Mouse (Mus musculus) forebrain, embryonic 10.5 days (tissue): ENCODE measurements around the gene Arl14. TPM values are rescaled to one million over a fixed set of nuclear protein-coding genes. Genes with fewer than 3 reads are reported as not detected.

ENCODE experiments used
- DNase-seq: peaks from one replicate; pipeline ENCODE4 v3.0.0-alpha.2; 2017; ENCODE audit warnings: low spot score; ENCODE audit errors: extremely low spot score
- H3K27ac ChIP-seq: fragments of 300-500 bp; sonication (generic); 2 replicates; pipeline ENCODE4 v1.5.1; 2016; ENCODE audit warnings: mild to moderate bottlenecking
- H3K27me3 ChIP-seq: fragments of 300-500 bp; sonication (generic); 2 replicates; pipeline ENCODE4 v1.6.1; 2016; ENCODE audit warnings: mild to moderate bottlenecking; ENCODE audit not compliant: poor library complexity, severe bottlenecking
- H3K36me3 ChIP-seq: fragments of 300-500 bp; sonication (generic); replicated peaks from 2 replicates; pipeline ENCODE4 v1.6.1; 2016; ENCODE audit warnings: mild to moderate bottlenecking, moderate library complexity
- H3K4me1 ChIP-seq: fragments of 300-500 bp; sonication (generic); 2 replicates; pipeline ENCODE4 v1.6.1; 2016
- H3K4me3 ChIP-seq: fragments of 300-500 bp; sonication (generic); 2 replicates; pipeline ENCODE4 v1.5.1; 2016; ENCODE audit warnings: mild to moderate bottlenecking, moderate library complexity
- H3K9me3 ChIP-seq: fragments of 300-500 bp; sonication (generic); 2 replicates; pipeline ENCODE4 v1.6.1; 2016; ENCODE audit warnings: mild to moderate bottlenecking, moderate library complexity
- WGBS: fragments of 180-500 bp; shearing (Covaris S2); methylation state at CpG from one replicate; pipeline ENCODE4 v1.1.7; 2016; 5-methylcytosine and 5-hydroxymethylcytosine counted together
- polyA plus RNA-seq: library from polyadenylated mRNA; unstranded; fragments of >200 nt; fragmentation: Nextera tagmentation; extraction: Ambion mirVana; gene quantifications from 2 replicates; pipeline ENCODE4 v1.2.1, GENCODE M21; 2016

Arl14 gene
- polyA plus RNA-seq, 1 experiment from 2014 or later, result not detected

DNA sequence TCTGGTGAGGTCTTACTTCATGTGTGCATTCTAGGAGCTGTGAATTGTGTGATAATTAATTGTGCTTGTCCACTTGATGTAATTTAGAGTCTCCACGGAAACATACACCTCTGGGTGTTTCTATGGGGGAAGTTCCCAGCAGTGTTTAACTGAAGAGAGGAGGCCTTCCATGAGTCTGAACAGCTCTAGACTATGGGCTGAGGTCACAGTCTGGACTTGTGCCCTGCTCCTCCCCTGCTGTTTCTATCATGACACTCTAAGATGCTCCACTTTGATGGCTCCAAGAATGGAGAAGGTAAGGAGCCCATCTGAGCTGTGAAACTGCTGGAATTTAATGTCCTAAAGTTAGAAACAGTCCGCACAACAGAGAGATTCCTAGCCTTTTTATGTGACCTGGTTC lies 24.1 kb upstream of the Arl14 start:
- Histone ChIP-seq H3K27me3 (no peaks in the 10 kb centered on the region), H3K9me3 (no peaks in the 10 kb centered on the region), H3K36me3 (no peaks in the 10 kb centered on the region), H3K27ac (no peak overlapping the region), H3K4me3 (no peak overlapping the region), H3K4me1 (peaks cover 13% of the 10 kb centered on the region)
- DNase-seq, result no peak
- 80% methylated on average over 2 of the region's 2 CpGs for WGBS

GRCm38 (mm10) chr3:69200251-69200650 lies 22.0 kb upstream of the Arl14 start:
- Histone ChIP-seq H3K27ac (no peak overlapping the region), H3K36me3 (no peaks in the 10 kb centered on the region), H3K27me3 (no peaks in the 10 kb centered on the region), H3K9me3 (no peaks in the 10 kb centered on the region), H3K4me3 (no peak overlapping the region), H3K4me1 (peaks cover 7% of the 10 kb centered on the region)
- no peak for DNase-seq
- 77% methylated on average over 1 of the region's 1 CpGs for WGBS

DNA sequence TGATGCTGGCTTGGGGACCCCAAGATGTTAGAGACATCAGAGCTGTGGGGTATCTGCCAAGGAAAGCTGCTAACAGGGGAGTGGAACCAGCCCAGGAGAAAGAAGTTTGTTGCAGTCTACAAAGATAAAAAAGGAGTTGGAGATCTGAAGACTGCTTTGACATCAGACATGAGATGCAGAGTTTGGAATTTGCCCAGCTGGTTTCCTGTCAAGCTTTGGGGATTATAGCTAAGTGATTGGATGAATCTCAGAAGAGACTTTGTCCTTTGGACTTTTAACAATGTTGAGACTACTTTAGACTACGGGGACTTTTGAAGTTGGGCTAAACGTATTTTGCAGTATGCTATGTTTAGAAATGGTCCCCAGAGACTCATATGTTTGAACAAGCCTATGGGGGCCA lies 21.0 kb upstream of the Arl14 start:
- Histone ChIP-seq H3K27ac (no peak overlapping the region), H3K4me1 (peaks cover 7% of the 10 kb centered on the region), H3K36me3 (no peaks in the 10 kb centered on the region), H3K4me3 (no peak overlapping the region), H3K9me3 (no peaks in the 10 kb centered on the region), H3K27me3 (no peaks in the 10 kb centered on the region)
- 81% methylated on average over 2 of the region's 2 CpGs for WGBS
- DNase-seq, result no peak

DNA sequence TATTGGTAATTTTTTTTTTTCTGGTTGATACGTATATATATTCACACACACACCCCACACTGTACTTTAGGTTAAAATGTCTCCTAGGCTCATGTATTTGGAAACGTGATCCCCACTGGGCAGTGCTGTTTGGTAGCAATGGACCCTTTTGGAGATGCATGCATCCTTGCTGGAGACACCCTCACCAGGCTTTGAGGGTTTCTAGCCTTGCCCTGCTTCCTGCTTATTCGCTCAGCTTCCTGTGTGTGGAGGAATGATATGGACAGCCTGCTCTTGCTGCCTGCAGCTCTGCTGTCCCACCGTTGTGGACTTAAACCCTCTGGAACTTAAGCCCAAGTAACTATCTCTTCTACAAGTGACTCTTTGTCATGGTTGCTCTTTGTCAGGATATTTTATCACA lies 19.3 kb upstream of the Arl14 start:
- H3K27ac ChIP-seq, result no peak overlapping the region

DNA sequence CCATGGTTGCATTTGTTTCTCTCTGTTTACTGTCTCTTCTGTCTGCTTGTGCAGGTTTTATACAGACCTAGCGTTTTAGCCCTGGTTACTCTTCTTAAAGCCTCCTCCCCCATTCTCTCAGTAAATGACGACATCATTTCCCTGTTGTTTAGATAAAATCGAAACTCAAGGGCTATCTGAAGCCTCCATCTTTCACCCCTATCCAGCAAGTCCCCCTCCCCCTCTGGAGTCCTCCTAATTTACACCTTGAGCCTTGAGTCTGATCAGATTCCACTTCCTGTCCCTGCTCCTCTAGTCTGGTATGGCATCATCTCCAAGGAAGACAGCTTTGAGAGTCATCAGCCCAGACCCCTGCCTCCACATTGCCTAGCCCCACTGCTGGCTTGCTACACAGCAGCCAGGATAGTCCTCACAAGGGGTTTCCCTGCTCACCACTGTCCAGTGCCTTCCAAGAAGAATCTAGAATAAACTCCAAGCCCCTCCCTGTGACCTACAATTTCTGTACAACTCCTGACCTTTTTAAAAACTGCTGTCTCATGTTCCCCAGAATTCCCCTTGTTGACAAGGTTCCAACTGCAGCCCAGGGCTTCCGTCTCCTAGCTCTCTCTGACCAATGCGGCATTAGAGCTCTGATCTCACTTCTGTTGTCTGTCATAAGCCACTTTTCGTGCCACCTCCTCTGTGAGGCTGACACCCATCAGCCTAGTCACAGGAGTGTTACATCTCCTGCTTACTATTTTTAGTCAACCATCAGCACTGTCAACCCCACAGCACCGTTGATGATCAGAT lies 16.8 kb upstream of the Arl14 start:
- WGBS, result 79% methylated on average over 7 of the region's 7 CpGs
- Histone ChIP-seq H3K4me1 (no peaks in the 10 kb centered on the region), H3K9me3 (no peaks in the 10 kb centered on the region), H3K27me3 (no peaks in the 10 kb centered on the region), H3K27ac (no peak overlapping the region), H3K36me3 (no peaks in the 10 kb centered on the region), H3K4me3 (no peak overlapping the region)
- DNase-seq, result no peak

More for the DNA sequence above, 19.3 kb upstream of the Arl14 start:
- no peaks in the 10 kb centered on the region for H3K36me3 ChIP-seq
- H3K27me3 ChIP-seq, result no peaks in the 10 kb centered on the region
- 76% methylated on average over 4 of the region's 4 CpGs for WGBS
- no peaks in the 10 kb centered on the region for H3K9me3 ChIP-seq
- H3K4me1 ChIP-seq, result peaks cover 7% of the 10 kb centered on the region
- no peak overlapping the region for H3K4me3 ChIP-seq
- no peak for DNase-seq

GRCm38 (mm10) chr3:69206193-69206893 lies 15.9 kb upstream of the Arl14 start:
- H3K4me1 ChIP-seq, result no peaks in the 10 kb centered on the region
- no peak overlapping the region for H3K27ac ChIP-seq
- H3K4me3 ChIP-seq, result no peak overlapping the region
- no peaks in the 10 kb centered on the region for H3K36me3 ChIP-seq
- H3K27me3 ChIP-seq, result no peaks in the 10 kb centered on the region
- DNase-seq, result no peak
- 91% methylated on average over 10 of the region's 10 CpGs for WGBS
- no peaks in the 10 kb centered on the region for H3K9me3 ChIP-seq

- Histone ChIP-seq H3K9me3 (no peaks in the 10 kb centered on the region), H3K4me1 (no peaks in the 10 kb centered on the region), H3K27me3 (no peaks in the 10 kb centered on the region), H3K27ac (no peak overlapping the region), H3K36me3 (no peaks in the 10 kb centered on the region), H3K4me3 (no peak overlapping the region)
- WGBS, result 77% methylated on average over 12 of the region's 12 CpGs
- no peak for DNase-seq
Measured at GRCm38 (mm10) chr3:69208441-69209309, 13.5 kb upstream of the Arl14 start.

DNA sequence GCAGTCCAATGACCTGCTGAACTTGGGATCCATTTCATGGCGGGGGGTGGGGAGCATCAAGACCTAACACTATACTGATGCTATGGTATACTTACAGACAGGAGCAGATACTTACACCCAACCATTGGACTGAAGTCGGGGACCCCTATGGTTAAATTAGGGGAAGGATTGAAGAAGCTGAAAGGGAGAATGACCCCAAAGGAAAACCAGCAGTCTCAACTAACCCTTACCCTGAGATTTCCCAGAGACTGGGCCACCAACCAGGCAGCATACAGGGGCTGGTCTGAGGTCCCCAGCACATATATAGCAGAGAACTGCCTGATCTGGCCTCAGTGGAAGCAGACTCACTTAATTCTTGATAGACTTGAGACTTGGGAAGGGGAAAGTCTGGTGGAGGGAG lies 10.0 kb upstream of the Arl14 start:
- 84% methylated on average over 2 of the region's 2 CpGs for WGBS
- no peak for DNase-seq
- no peaks in the 10 kb centered on the region for H3K27me3 ChIP-seq
- no peaks in the 10 kb centered on the region for H3K36me3 ChIP-seq
- no peaks in the 10 kb centered on the region for H3K9me3 ChIP-seq
- H3K4me1 ChIP-seq, result no peaks in the 10 kb centered on the region
- H3K27ac ChIP-seq, result no peak overlapping the region
- H3K4me3 ChIP-seq, result no peak overlapping the region

DNA sequence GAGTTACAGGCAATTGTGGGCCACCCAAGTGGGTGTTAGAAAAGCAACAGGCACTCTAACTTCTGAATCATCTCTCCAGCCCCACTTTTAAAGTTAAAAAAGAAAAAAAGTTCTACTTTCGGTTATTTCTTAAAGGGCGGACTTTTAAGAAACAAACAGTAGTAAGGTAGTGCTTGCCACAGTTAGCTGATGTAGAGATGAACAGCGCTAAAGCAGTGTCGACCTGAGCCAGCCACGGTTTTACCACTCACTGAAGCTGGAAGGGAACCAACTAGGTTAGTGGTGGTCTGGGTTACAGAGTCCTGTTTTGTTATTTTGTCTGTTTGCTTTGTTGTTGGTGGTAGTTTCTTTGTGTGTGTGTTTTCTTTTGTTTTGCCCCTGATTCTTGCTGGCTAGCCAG lies 8.8 kb upstream of the Arl14 start:
- no peaks in the 10 kb centered on the region for H3K27me3 ChIP-seq
- H3K4me1 ChIP-seq, result no peaks in the 10 kb centered on the region
- H3K4me3 ChIP-seq, result no peak overlapping the region
- no peak for DNase-seq
- peaks cover 2% of the 10 kb centered on the region; the same call in 1 of the 2 replicates for H3K9me3 ChIP-seq
- no peak overlapping the region for H3K27ac ChIP-seq
- 88% methylated on average over 5 of the region's 5 CpGs for WGBS
- no peaks in the 10 kb centered on the region for H3K36me3 ChIP-seq

GRCm38 (mm10) chr3:69214566-69214965 lies 7.7 kb upstream of the Arl14 start:
- WGBS, result 92% methylated on average over 5 of the region's 5 CpGs
- no peaks in the 10 kb centered on the region for H3K4me1 ChIP-seq
- DNase-seq, result no peak

DNA sequence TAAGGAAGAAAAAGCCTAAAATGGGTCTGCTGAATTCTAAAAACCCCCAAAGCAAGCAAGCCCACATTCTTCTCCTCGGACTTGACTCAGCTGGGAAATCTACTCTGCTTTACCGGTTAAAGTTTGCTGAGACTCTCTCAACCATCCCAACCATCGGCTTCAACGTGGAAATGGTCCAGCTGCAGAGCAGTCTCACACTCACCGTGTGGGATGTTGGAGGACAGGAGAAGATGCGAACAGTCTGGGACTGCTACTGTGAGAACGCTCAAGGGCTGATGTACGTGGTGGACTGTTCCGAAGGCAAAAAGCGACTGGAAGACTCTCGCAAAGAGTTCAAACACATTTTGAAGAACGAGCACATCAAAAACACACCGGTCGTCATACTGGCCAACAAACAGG lies 282 bp downstream of the Arl14 start:
- Histone ChIP-seq H3K4me1 (peaks cover 5% of the 10 kb centered on the region; the same call in 1 of the 2 replicates), H3K4me3 (no peak overlapping the region), H3K27me3 (no peaks in the 10 kb centered on the region), H3K9me3 (peaks cover 2% of the 10 kb centered on the region; the same call in 1 of the 2 replicates), H3K27ac (no peak overlapping the region), H3K36me3 (no peaks in the 10 kb centered on the region)
- 95% methylated on average over 14 of the region's 14 CpGs for WGBS
- no peak for DNase-seq

More at GRCm38 (mm10) chr3:69214566-69214965, 7.7 kb upstream of the Arl14 start:
- no peaks in the 10 kb centered on the region for H3K36me3 ChIP-seq
- H3K9me3 ChIP-seq, result peaks cover 2% of the 10 kb centered on the region; the same call in 1 of the 2 replicates
- H3K27me3 ChIP-seq, result no peaks in the 10 kb centered on the region
- H3K4me3 ChIP-seq, result no peak overlapping the region
- no peak overlapping the region for H3K27ac ChIP-seq

DNA sequence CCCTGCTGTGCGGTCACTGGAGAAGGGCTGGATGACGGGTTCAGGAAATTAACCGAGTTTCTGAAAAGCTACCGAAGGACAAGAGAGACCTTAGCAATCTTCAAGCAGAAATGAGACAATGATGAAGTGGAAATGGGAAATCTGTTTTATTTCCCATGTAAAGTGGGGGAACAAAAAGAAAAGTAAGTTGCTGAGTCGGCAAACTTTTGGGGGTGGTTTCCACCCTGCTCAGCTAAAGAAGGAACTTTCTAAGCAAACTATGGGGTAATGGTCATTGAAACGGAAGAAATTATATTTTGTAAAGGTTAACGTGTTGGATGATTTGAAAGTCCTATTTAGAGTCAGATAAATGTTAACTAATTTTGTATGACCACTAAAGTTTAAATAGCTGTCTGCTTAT lies 768 bp downstream of the Arl14 start:
- Histone ChIP-seq H3K9me3 (peaks cover 1% of the 10 kb centered on the region; the same call in 1 of the 2 replicates), H3K27ac (no peak overlapping the region), H3K36me3 (no peaks in the 10 kb centered on the region), H3K4me3 (no peak overlapping the region), H3K4me1 (peaks cover 5% of the 10 kb centered on the region; the same call in 1 of the 2 replicates), H3K27me3 (no peaks in the 10 kb centered on the region)
- WGBS, result 91% methylated on average over 7 of the region's 7 CpGs
- no peak for DNase-seq
